Mouse (Mus musculus) yolk sac, embryonic 10.5 days (tissue): Measurements from ENCODE around the gene Kif2a.
"Not testable (repeated sequence)": the region's sequence is repeated elsewhere in the genome, so short reads cannot be mapped to it uniquely, and the experiment has no call there.

ENCODE experiments used
- DNase-seq: peaks from one replicate; pipeline ENCODE4 v3.0.0-alpha.2; 2017; ENCODE audit warnings: low spot score

The Kif2a gene

DNA sequence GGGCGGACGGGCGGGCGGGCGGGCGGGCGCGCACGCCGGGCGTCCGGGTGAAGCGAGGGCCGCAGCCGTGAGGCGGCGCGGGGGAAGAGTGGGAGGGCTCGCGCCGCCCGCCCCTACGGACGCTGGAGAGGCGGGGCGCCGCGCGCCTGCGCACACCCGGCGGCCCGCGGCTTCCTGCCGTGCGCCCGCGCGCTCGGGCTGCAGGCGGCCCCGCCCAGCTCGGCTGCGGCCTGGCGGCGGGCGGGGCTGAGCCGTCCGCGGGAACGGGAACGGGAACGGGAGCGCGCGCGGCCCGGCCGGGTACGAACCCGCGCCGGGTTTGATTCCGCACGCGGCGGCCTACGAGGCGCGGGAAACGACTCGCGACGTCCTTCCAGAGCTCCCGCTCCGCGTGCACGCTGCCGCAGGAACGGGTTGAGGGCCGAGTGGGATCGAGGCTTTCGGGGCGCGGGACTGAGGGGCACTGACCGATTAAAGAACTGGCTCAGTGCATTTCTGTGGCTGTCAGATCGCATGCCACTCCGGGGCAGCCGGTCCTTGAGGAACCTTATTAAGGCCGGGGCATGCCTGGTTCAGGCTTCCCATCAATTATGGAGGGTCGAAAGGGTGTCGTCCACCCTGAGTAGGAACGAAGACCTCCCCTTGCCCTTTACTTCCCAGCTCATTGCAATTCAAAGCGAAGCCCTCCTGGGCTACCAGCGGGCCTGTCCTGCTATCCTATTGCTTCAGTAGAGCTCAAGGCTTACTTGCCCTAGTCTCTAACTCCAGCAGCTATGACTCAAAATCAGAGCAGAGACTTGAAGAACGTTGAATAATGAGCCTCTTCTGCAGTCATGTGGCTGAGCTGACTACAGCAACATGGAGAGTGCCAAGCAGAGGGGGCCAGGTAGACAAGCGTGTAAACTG, 593 bp upstream of the Kif2a start:
- DNase-seq, result peak; percentile 73

- no peak for DNase-seq
These were observed 2.5 kb downstream of the Kif2a start for GRCm38 (mm10) chr13:107019443-107019842.

GRCm38 (mm10) chr13:107013926-107014325, 8.0 kb downstream of the Kif2a start:
- DNase-seq, result no peak

- DNase-seq, result no peak
These were observed 10.3 kb downstream of the Kif2a start for GRCm38 (mm10) chr13:107011618-107012017.

DNA sequence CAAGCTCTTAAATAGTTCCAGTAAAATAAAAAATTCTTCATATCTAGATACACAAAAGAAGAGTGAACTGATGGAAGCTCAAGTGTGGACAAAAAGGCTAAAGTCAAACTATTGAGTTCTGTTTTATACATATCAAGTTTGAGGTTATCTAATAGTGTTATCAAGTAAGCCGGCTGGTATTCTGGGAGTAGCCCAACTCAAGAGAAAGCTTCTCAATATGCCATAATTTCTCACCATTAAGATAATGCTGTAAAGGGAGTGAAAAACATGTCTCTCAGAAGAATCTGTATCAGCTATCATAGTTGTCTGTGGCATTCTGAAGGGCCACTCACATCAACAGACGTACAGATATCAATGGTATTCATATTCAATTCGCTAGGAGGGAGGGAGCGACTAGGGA, 13.8 kb downstream of the Kif2a start:
- no peak for DNase-seq

DNA sequence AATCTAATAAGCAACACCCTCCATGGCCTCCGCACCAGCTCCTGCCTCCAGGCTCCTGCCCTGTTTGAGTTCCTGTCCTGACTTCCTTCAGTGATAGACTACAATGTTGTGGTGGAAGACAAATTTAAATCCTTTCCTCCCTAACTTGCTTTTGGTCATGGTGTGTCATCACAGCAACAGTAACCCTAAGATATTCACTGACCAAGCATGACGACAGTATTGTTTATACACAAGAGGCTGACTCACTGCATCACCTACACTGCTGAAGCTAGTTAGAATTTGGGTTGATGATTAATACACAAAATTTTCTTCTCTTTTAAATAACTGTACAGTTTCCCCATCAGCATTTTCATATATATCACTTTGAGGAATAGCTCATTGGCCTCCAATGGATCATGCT, 18.7 kb downstream of the Kif2a start:
- DNase-seq, result no peak

DNA sequence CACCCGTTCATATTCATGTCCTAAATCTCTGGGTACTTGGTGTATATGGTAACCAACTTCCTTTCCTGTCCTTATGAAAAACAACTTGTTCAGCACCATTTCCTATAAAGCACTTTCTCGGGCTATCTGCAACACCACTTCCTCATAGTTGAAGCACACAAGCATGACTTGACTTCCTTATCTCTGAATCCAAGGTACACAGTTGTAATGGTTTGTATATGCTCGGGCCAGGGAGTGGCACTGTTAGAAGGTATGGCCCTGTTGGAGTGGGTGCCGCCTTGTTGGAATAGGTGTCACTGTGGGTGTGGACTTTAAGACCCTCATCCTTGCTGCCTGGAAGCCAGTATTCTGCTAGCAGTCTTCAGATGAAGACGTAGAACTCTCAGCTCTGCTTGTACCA, 23.3 kb downstream of the Kif2a start:
- DNase-seq, result peak; percentile 25

DNA sequence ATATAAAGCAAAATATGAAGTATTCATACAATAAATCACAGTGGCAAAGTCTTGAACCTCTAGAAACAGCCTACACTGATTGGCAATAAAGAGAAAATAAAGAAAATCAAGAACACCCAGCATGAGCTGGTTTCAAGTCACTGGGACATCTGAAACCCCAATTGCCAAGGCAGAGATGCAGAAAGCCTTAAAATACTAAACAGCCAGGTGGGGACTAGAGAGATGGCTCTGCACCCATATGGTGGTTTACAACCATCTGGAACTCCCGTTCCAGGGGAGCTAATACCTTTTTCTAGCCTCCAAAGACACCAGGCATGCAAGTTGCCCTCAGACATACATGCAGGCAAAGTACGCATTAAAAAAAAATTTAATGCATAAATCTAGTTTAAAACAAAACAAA, 23.9 kb downstream of the Kif2a start:
- DNase-seq, result no peak

DNA sequence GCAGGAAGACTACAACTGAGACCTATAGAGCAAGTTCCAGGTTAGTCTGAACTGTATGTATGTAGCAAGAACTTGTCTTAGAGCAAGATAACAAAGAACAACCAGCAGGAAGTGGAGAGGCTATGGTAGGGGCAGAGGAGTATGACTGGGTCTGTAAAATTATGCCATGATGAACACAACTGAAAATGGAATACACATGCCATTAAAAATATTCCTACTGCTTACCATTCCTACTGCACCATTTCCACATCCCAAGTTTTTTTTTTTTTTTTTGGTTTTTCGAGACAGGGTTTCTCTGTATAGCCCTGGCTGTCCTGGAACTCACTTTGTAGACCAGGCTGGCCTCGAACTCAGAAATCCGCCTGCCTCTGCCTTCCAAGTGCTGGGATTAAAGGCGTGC, 24.4 kb downstream of the Kif2a start:
- DNase-seq, result not testable (repeated sequence)

DNA sequence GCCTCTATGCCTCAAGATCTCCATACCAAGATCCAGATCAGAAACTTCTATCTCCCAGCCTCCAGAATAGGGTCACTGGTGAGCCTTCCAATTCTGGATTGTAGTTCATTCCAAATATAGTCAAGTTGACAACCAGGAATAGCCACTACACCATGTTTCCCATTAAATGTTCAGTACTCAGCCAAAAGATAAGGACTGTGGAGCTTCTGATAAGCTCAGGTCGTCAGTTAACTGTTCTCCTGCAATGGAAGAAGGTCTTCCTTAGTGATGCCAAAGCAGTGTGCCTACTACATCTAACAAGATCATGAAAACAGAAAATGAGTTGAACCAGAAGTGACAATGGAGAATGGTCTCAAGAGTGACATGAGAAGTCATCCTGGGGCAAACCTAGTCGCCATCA, 25.0 kb downstream of the Kif2a start:
- no peak for DNase-seq

- no peak for DNase-seq
These were observed 60.4 kb downstream of the Kif2a start for GRCm38 (mm10) chr13:106961496-106961895.

GRCm38 (mm10) chr13:106960557-106960956, 61.4 kb downstream of the Kif2a start:
- no peak for DNase-seq

DNA sequence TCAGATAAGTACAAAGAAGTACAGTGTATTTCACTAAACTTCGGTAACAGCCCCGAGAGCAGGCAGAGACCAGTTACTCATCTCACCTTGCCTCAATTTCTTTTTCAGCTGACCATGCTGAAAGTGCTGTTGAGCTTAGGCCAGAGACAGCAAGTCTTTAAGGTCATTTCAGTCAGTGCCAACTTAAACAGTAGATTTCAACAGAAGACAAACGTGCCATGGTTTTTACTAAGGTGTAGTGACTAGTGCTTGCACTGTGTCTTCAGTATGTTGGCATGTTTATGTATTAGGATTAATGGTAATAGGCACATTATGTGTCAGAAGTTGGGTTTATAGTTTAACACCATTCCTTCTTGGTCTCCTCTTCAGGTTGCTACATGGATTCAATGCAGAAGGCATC, 63.6 kb downstream of the Kif2a start:
- DNase-seq, result no peak

GRCm38 (mm10) chr13:106957554-106957953, 64.4 kb downstream of the Kif2a start:
- no peak for DNase-seq

GRCm38 (mm10) chr13:106954880-106955279, 67.0 kb downstream of the Kif2a start:
- DNase-seq, result no peak

- DNase-seq, result no peak
These were observed 74.3 kb downstream of the Kif2a start for GRCm38 (mm10) chr13:106947583-106947982.

GRCm38 (mm10) chr13:106946594-106947540, 75.1 kb downstream of the Kif2a start, which contains the start of gene Dimt1:
Gene Dimt1, plus strand, starts transcription at chr13:106947127.
- peak; percentile 95 for DNase-seq

GRCm38 (mm10) chr13:106945518-106945917, 76.4 kb downstream of the Kif2a start:
- DNase-seq, result no peak

- no peak for DNase-seq
These were observed 79.2 kb downstream of the Kif2a start for GRCm38 (mm10) chr13:106942721-106943120.

DNA sequence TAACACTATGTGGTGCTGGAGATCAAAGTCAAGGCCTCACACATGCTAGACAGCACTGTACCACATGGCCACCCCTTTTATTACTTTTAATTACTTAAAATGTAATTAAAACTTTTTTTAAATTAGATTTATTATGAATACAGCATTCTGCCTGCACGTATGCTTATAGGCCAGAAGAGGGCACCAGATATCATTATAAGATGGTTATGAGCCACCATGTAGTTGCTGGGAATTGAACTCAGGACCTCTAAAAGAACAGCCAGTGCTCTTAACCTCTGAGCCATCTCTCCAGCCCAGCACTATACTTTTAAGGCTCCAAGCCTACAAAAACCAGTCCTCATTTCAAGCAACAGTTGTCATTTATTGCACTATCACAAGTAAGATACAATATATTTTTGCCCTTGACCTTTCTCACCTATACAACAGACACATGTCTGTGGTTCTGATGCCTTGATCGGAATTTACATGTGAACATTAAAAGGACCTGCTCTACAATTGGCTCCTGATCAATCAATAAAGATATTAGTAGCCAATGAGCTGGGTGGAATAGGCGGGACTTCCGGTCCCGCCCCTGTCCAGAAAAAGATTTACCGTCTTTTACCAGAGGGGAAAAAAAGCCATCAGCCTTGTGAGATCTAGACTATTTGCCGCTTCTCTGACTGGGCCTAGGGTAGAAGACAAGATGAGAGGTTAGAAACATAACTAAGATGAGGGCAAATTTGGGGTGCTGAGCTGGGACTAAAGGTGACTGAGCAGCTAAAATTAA, 80.5 kb downstream of the Kif2a start:
- peak; percentile 17 for DNase-seq

DNA sequence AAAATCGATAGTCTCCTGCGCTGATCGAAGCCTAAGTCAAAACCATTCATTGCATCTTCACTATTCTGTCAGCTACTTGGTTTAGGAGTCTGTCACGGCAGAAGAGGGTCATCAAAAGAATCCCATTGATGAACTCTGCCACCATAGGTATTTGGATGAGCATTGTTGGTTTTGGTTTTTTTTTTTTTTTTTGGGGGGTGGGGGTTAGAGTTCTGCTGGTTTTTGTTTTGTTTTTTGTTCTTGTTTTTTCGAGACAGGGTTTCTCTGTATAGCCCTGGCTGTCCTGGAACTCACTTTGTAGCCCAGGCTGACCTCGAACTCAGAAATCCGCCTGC, 84.8 kb downstream of the Kif2a start:
- no peak for DNase-seq
